Mouse (Mus musculus) erythroblast, embryonic 14.5 days (primary cell): ENCODE measurements around the gene Fam126b.

Experiments used
- GATA1 ChIP-seq: IDR thresholded peaks from 2 replicates; pipeline ENCODE4 v1.6.1; 2012; ENCODE audit warnings: low read length, inconsistent platforms, mixed read lengths
- TAL1 ChIP-seq: IDR thresholded peaks from 3 replicates; pipeline ENCODE4 v1.6.1; 2012; ENCODE audit warnings: low read length, inconsistent platforms, mixed read lengths

DNA sequence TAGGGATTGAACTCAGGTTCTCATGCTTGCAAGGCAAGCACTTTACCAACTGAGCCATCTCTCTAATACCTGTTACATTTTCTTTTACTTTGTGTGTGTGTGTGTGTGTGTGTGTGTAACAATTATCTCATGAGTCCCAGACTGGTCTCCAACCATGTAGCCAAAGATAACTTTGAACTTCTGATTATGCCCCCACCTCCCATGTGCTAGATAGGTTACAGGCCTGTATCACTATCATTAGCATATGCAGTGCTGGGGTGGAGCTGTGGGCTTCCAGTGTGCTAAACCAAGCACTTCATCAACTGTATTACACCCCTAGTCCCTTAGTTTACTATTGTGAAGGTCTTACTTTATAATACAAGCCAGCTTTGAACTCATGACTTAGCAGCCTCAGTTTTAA lies 83.0 kb downstream of the Fam126b start:
- TF ChIP-seq GATA1 (no peak), TAL1 (peak; percentile 28; the same call in 1 of the 3 replicates)
